Mouse (Mus musculus) ES-E14 (cell line): ENCODE data around the gene Prkab2. TPM values are rescaled to one million over a fixed set of nuclear protein-coding genes. Genes with fewer than 3 reads are reported as not detected.

Experiments
- DNase-seq: peaks from one replicate; pipeline ENCODE4 v3.0.0-alpha.2; 2013; ENCODE audit warnings: low read depth, low spot score
- H3K27ac ChIP-seq: 2 replicates; pipeline ENCODE4 v1.5.1; 2012; ENCODE audit warnings: low read depth, mild to moderate bottlenecking, low read length, moderate library complexity, mixed read lengths; ENCODE audit not compliant: poor library complexity, insufficient read depth, severe bottlenecking
- H3K36me3 ChIP-seq: 2 replicates; pipeline ENCODE4 v1.6.1; 2012; ENCODE audit warnings: mild to moderate bottlenecking, low read length, moderate library complexity, mixed read lengths; ENCODE audit not compliant: control insufficient read depth, poor library complexity, insufficient read depth, severe bottlenecking
- H3K4me1 ChIP-seq, 2 experiments: fragments of 150-350 bp in 1 of 2; sonication (generic) in 1 of 2; 2 replicates each; pipeline ENCODE4 v1.6.1; 2012; ENCODE audit warnings: low read length in 2 of 2, mild to moderate bottlenecking in 1 of 2, mixed read lengths in 1 of 2; ENCODE audit not compliant: control insufficient read depth in 2 of 2, insufficient read depth in 2 of 2, poor library complexity in 1 of 2
- H3K4me3 ChIP-seq, 2 experiments: fragments of 150-350 bp in 1 of 2; sonication (generic) in 1 of 2; 2 replicates each; pipeline ENCODE4 v1.5.1; 2012; ENCODE audit warnings: low read length in 2 of 2, low read depth in 1 of 2, mild to moderate bottlenecking in 1 of 2, mixed read lengths in 1 of 2; ENCODE audit not compliant: insufficient read depth in 1 of 2, poor library complexity in 1 of 2, severe bottlenecking in 1 of 2
- H3K9ac ChIP-seq: 2 replicates; pipeline ENCODE4 v1.6.1; 2012; ENCODE audit warnings: low read depth, mild to moderate bottlenecking, low read length, mixed read lengths; ENCODE audit not compliant: poor library complexity, insufficient read depth, severe bottlenecking
- H3K9me3 ChIP-seq: fragments of 150-350 bp; sonication (generic); 2 replicates; pipeline ENCODE4 v1.6.1; 2012; ENCODE audit warnings: low read depth, mild to moderate bottlenecking, low read length; ENCODE audit not compliant: control insufficient read depth, insufficient read depth
- CHD2 ChIP-seq: IDR thresholded peaks from 2 replicates; pipeline ENCODE4 v1.6.1; 2014; ENCODE audit warnings: mild to moderate bottlenecking, low read depth, low read length, inconsistent platforms
- HCFC1 ChIP-seq: IDR thresholded peaks from 2 replicates; pipeline ENCODE4 v1.6.1; 2012; ENCODE audit warnings: low read length, inconsistent platforms, borderline replicate concordance; ENCODE audit not compliant: insufficient read depth
- MAFK ChIP-seq: IDR thresholded peaks from 2 replicates; pipeline ENCODE4 v1.6.1; 2014; ENCODE audit warnings: mild to moderate bottlenecking, low read depth, low read length, inconsistent platforms; ENCODE audit not compliant: insufficient read depth
- ZC3H11A ChIP-seq: IDR thresholded peaks from 2 replicates; pipeline ENCODE4 v1.6.1; 2012; ENCODE audit warnings: low read depth, mild to moderate bottlenecking, inconsistent platforms, low read length, borderline replicate concordance
- ZNF384 ChIP-seq: IDR thresholded peaks from 2 replicates; pipeline ENCODE4 v1.6.1; 2012; ENCODE audit warnings: low read depth, low read length, inconsistent platforms
- in situ Hi-C, 2 experiments: fragments of 600-800 bp; cut with MboI; formaldehyde crosslinking; loops; one replicate each; pipeline ENCODE4 v1.15.1; 2025; ENCODE audit warnings: low sequenced_read_pairs in 2 of 2, inconsistent platforms in 1 of 2; ENCODE audit not compliant: unreplicated experiment in 2 of 2
- total RNA-seq: library from RNA; depleted of rRNA; stranded (reverse); fragments of 300-350 nt; gene quantifications from 2 replicates; pipeline ENCODE4 v1.2.3, GENCODE M21; 2012

The Prkab2 gene
- total RNA-seq, 1 experiment, result 7.5 TPM

GRCm38 (mm10) chr3:97615154-97615553, 42.8 kb upstream of the Prkab2 start:
- Histone ChIP-seq H3K4me3 (no peak overlapping the region), H3K9ac (no peak overlapping the region), H3K27ac (no peak overlapping the region), H3K9me3 (no peaks in the 10 kb centered on the region), H3K4me1 (no peaks in the 10 kb centered on the region), H3K36me3 (no peaks in the 10 kb centered on the region)
- in situ Hi-C loops, result no loop called here
- DNase-seq, result no peak
- TF ChIP-seq ZNF384, result no peak
- TF ChIP-seq MAFK, result no peak
- no peak for TF ChIP-seq HCFC1
- no peak for TF ChIP-seq ZC3H11A
- no peak for TF ChIP-seq CHD2

GRCm38 (mm10) chr3:97615933-97616332, 42.1 kb upstream of the Prkab2 start:
- in situ Hi-C loops, result no loop called here
- no peak overlapping the region for H3K9ac ChIP-seq
- H3K36me3 ChIP-seq, result no peaks in the 10 kb centered on the region
- DNase-seq, result no peak
- H3K4me3 ChIP-seq, result no peak overlapping the region
- no peaks in the 10 kb centered on the region for H3K4me1 ChIP-seq
- H3K27ac ChIP-seq, result no peak overlapping the region
- TF ChIP-seq CHD2, result no peak
- no peak for TF ChIP-seq HCFC1
- TF ChIP-seq ZC3H11A, result no peak
- no peaks in the 10 kb centered on the region for H3K9me3 ChIP-seq

- H3K36me3 ChIP-seq, result no peaks in the 10 kb centered on the region
- H3K9me3 ChIP-seq, result no peaks in the 10 kb centered on the region
- TF ChIP-seq HCFC1, result no peak
- peak; percentile 67 for TF ChIP-seq ZNF384
- H3K9ac ChIP-seq, result no peak overlapping the region
- no peak overlapping the region for H3K4me3 ChIP-seq
- H3K27ac ChIP-seq, result no peak overlapping the region
- no peaks in the 10 kb centered on the region for H3K4me1 ChIP-seq
- in situ Hi-C loops, result no loop called here
- no peak for DNase-seq
Measured at GRCm38 (mm10) chr3:97617091-97617825, 40.7 kb upstream of the Prkab2 start.

- Histone ChIP-seq H3K27ac (no peak overlapping the region), H3K36me3 (no peaks in the 10 kb centered on the region), H3K9me3 (no peaks in the 10 kb centered on the region), H3K4me3 (no peak overlapping the region), H3K4me1 (no peaks in the 10 kb centered on the region), H3K9ac (no peak overlapping the region)
- TF ChIP-seq MAFK, result no peak
- TF ChIP-seq ZNF384, result no peak
- no peak for TF ChIP-seq CHD2
- no peak for TF ChIP-seq HCFC1
- TF ChIP-seq ZC3H11A, result no peak
- in situ Hi-C loops, result no loop called here
- no peak for DNase-seq
Measured at GRCm38 (mm10) chr3:97617899-97618298, 40.1 kb upstream of the Prkab2 start.

- Histone ChIP-seq H3K36me3 (no peaks in the 10 kb centered on the region), H3K4me1 (no peaks in the 10 kb centered on the region), H3K4me3 (no peak overlapping the region), H3K27ac (no peak overlapping the region), H3K9me3 (no peaks in the 10 kb centered on the region), H3K9ac (no peak overlapping the region)
- in situ Hi-C loops, result no loop called here
- TF ChIP-seq ZNF384 (no peak), MAFK (no peak), CHD2 (no peak), HCFC1 (no peak), ZC3H11A (no peak)
- no peak for DNase-seq
Measured at GRCm38 (mm10) chr3:97620657-97621056, 37.3 kb upstream of the Prkab2 start.
